Mouse (Mus musculus) heart, postnatal 0 days (tissue): ENCODE data around the gene Wsb1.

Experiments used
- CTCF ChIP-seq: IDR thresholded peaks from 2 replicates; pipeline ENCODE4 v1.5.1; 2016; ENCODE audit warnings: antibody characterized with exemption, control low read depth, low read depth
- EP300 ChIP-seq: IDR thresholded peaks from 2 replicates; pipeline ENCODE4 v1.6.1; 2016; ENCODE audit warnings: antibody characterized with exemption, low read depth

- TF ChIP-seq CTCF = no peak
- TF ChIP-seq EP300 = no peak
Measured at GRCm38 (mm10) chr11:79296856-79297491, 42.5 kb upstream of the Wsb1 start, which contains the start of gene Gm9964.
